In the genomic region with DNA sequence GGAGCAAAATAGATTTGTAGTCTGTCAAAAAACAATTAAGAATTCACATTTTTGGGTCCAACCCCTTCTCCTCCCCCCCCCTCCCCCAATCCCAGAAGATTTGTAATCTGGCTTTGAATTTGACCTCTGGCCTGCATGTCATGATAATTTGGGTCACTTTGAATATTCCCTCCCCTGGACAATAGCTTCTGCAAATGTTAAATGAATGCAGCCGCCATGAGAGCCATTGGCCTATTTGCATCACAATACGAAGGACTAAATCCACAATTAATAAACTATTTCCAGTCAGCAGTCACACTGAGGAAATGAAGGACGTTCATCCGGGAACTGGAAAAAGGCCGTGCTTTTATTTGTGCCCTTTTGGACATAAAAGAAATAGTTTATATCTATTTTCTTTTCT, we compare ENCODE assay signal across 1 mouse cellular context.
TF ChIP-seq lines count a peak whose summit lies in the region.

No protein-coding gene starts in this region.

TF ChIP-seq in ES-E14, 5 proteins besides CTCF, POLR2A, EP300 and RAD21:
- TF ChIP-seq CHD2 (IDR thresholded peaks at IDR 0.05; ENCODE audit: low read depth, low read length) (no peak; the same call in 1 of the 2 replicates), ZNF384 (IDR thresholded peaks at IDR 0.05; ENCODE audit: low read depth, low read length) (no peak), HCFC1 (IDR thresholded peaks at IDR 0.05; ENCODE audit: borderline replicate concordance, insufficient read depth, low read length) (no peak), MAFK (IDR thresholded peaks at IDR 0.05; ENCODE audit: insufficient read depth, low read depth, low read length) (no peak), ZC3H11A (IDR thresholded peaks at IDR 0.05; ENCODE audit: borderline replicate concordance, low read depth, low read length) (no peak)
TF ChIP-seq in ES-E14: peak in this region for 0.
